Mouse (Mus musculus) embryonic facial prominence, embryonic 10.5 days (tissue): ENCODE data around the gene Fads3. TPM values are rescaled to one million over a fixed set of nuclear protein-coding genes. Genes with fewer than 3 reads are reported as not detected.

Experiments used
- DNase-seq: peaks from one replicate; pipeline ENCODE4 v3.0.0-alpha.2; 2017; ENCODE audit warnings: low spot score
- H3K27ac ChIP-seq: fragments of 300-500 bp; sonication (generic); replicated peaks from 2 replicates; pipeline ENCODE4 v1.5.1; 2016; ENCODE audit warnings: mild to moderate bottlenecking
- H3K27me3 ChIP-seq: fragments of 300-500 bp; sonication (generic); replicated peaks from 2 replicates; pipeline ENCODE4 v1.6.1; 2016; ENCODE audit warnings: low read depth, mild to moderate bottlenecking; ENCODE audit not compliant: poor library complexity, severe bottlenecking
- H3K36me3 ChIP-seq: fragments of 300-500 bp; sonication (generic); replicated peaks from 2 replicates; pipeline ENCODE4 v1.6.1; 2016; ENCODE audit warnings: mild to moderate bottlenecking, moderate library complexity
- H3K4me1 ChIP-seq: fragments of 300-500 bp; sonication (generic); 2 replicates; pipeline ENCODE4 v1.6.1; 2016
- H3K4me3 ChIP-seq: fragments of 300-500 bp; sonication (generic); 2 replicates; pipeline ENCODE4 v1.5.1; 2016; ENCODE audit warnings: mild to moderate bottlenecking, moderate library complexity
- H3K9me3 ChIP-seq: fragments of 300-500 bp; sonication (generic); 2 replicates; pipeline ENCODE4 v1.6.1; 2016; ENCODE audit warnings: mild to moderate bottlenecking
- WGBS: fragments of 180-500 bp; shearing (Covaris S2); methylation state at CpG from one replicate; pipeline ENCODE4 v1.1.7; 2016; 5-methylcytosine and 5-hydroxymethylcytosine counted together
- polyA plus RNA-seq: library from polyadenylated mRNA; unstranded; fragments of >200 nt; fragmentation: Nextera tagmentation; extraction: Ambion mirVana; gene quantifications from 2 replicates; pipeline ENCODE4 v1.2.1, GENCODE M21; 2016

Fads3 gene
- polyA plus RNA-seq, 1 experiment from 2014 or later: 4.3 TPM

- Histone ChIP-seq H3K27me3 (no peaks in the 10 kb centered on the region), H3K4me3 (no peak overlapping the region), H3K9me3 (no peaks in the 10 kb centered on the region), H3K4me1 (no peaks in the 10 kb centered on the region), H3K36me3 (peaks cover 100% of the 10 kb centered on the region), H3K27ac (no peak overlapping the region)
- WGBS: 94% methylated on average over 3 of the region's 3 CpGs
- no peak for DNase-seq
These were observed 25.1 kb downstream of the Fads3 start for GRCm38 (mm10) chr19:10066502-10066901.

GRCm38 (mm10) chr19:10067701-10068100, 26.3 kb downstream of the Fads3 start:
- DNase-seq: no peak
- H3K27me3 ChIP-seq: no peaks in the 10 kb centered on the region
- WGBS: 91% methylated on average over 7 of the region's 7 CpGs
- no peaks in the 10 kb centered on the region for H3K4me1 ChIP-seq
- no peak overlapping the region for H3K4me3 ChIP-seq
- peaks cover 100% of the 10 kb centered on the region for H3K36me3 ChIP-seq
- no peak overlapping the region for H3K27ac ChIP-seq
- H3K9me3 ChIP-seq: no peaks in the 10 kb centered on the region

- Histone ChIP-seq H3K9me3 (peaks cover 1% of the 10 kb centered on the region; the same call in 1 of the 2 replicates), H3K4me1 (no peaks in the 10 kb centered on the region), H3K4me3 (no peak overlapping the region), H3K27me3 (no peaks in the 10 kb centered on the region), H3K36me3 (peaks cover 100% of the 10 kb centered on the region), H3K27ac (no peak overlapping the region)
- DNase-seq: no peak
- WGBS: 94% methylated on average over 8 of the region's 8 CpGs
These were observed 29.0 kb downstream of the Fads3 start for GRCm38 (mm10) chr19:10070186-10070980.

GRCm38 (mm10) chr19:10071166-10071565, 29.8 kb downstream of the Fads3 start:
- no peaks in the 10 kb centered on the region for H3K4me1 ChIP-seq
- 90% methylated on average over 5 of the region's 5 CpGs for WGBS
- no peaks in the 10 kb centered on the region for H3K27me3 ChIP-seq
- no peak overlapping the region for H3K4me3 ChIP-seq
- H3K27ac ChIP-seq: no peak overlapping the region
- peaks cover 100% of the 10 kb centered on the region for H3K36me3 ChIP-seq
- no peak for DNase-seq
- peaks cover 4% of the 10 kb centered on the region; the same call in 1 of the 2 replicates for H3K9me3 ChIP-seq

- peaks cover 4% of the 10 kb centered on the region; the same call in 1 of the 2 replicates for H3K9me3 ChIP-seq
- no peaks in the 10 kb centered on the region for H3K27me3 ChIP-seq
- H3K36me3 ChIP-seq: peaks cover 100% of the 10 kb centered on the region
- H3K4me1 ChIP-seq: no peaks in the 10 kb centered on the region
- no peak for DNase-seq
- H3K27ac ChIP-seq: no peak overlapping the region
- no peak overlapping the region for H3K4me3 ChIP-seq
- WGBS: 86% methylated on average over 4 of the region's 4 CpGs
These were observed 30.5 kb downstream of the Fads3 start for GRCm38 (mm10) chr19:10071892-10072291.

GRCm38 (mm10) chr19:10073145-10073544, 31.8 kb downstream of the Fads3 start:
- 94% methylated on average over 5 of the region's 5 CpGs for WGBS
- no peaks in the 10 kb centered on the region for H3K4me1 ChIP-seq
- DNase-seq: no peak

GRCm38 (mm10) chr19:10078392-10078791, 37.0 kb downstream of the Fads3 start:
- H3K4me1 ChIP-seq: no peaks in the 10 kb centered on the region
- H3K36me3 ChIP-seq: peaks cover 100% of the 10 kb centered on the region
- DNase-seq: no peak
- peaks cover 4% of the 10 kb centered on the region; the same call in 1 of the 2 replicates for H3K9me3 ChIP-seq
- 76% methylated on average over 6 of the region's 6 CpGs for WGBS
- H3K27me3 ChIP-seq: no peaks in the 10 kb centered on the region
- 0 out of 2 replicates have a peak overlapping the region, but pooled peaks have one; percentile 3 for H3K27ac ChIP-seq
- H3K4me3 ChIP-seq: no peak overlapping the region

More at GRCm38 (mm10) chr19:10073145-10073544, 31.8 kb downstream of the Fads3 start:
- H3K9me3 ChIP-seq: peaks cover 4% of the 10 kb centered on the region; the same call in 1 of the 2 replicates
- H3K4me3 ChIP-seq: no peak overlapping the region
- peaks cover 100% of the 10 kb centered on the region for H3K36me3 ChIP-seq
- H3K27me3 ChIP-seq: no peaks in the 10 kb centered on the region
- no peak overlapping the region for H3K27ac ChIP-seq

- Histone ChIP-seq H3K4me1 (no peaks in the 10 kb centered on the region), H3K4me3 (no peak overlapping the region), H3K36me3 (peaks cover 100% of the 10 kb centered on the region), H3K9me3 (peaks cover 3% of the 10 kb centered on the region; the same call in 1 of the 2 replicates), H3K27ac (no peak overlapping the region), H3K27me3 (no peaks in the 10 kb centered on the region)
- DNase-seq: no peak
- WGBS: 93% methylated on average over 7 of the region's 7 CpGs
These were observed 39.0 kb downstream of the Fads3 start for GRCm38 (mm10) chr19:10080384-10080783.

GRCm38 (mm10) chr19:10082105-10082504, 40.7 kb downstream of the Fads3 start:
- Histone ChIP-seq H3K27me3 (no peaks in the 10 kb centered on the region), H3K36me3 (peaks cover 100% of the 10 kb centered on the region), H3K4me3 (no peak overlapping the region), H3K9me3 (no peaks in the 10 kb centered on the region), H3K4me1 (no peaks in the 10 kb centered on the region), H3K27ac (no peak overlapping the region)
- WGBS: 86% methylated on average over 3 of the region's 3 CpGs
- DNase-seq: no peak

- 77% methylated on average over 9 of the region's 9 CpGs for WGBS
- no peaks in the 10 kb centered on the region for H3K9me3 ChIP-seq
- H3K27me3 ChIP-seq: no peaks in the 10 kb centered on the region
- peaks cover 100% of the 10 kb centered on the region for H3K36me3 ChIP-seq
- H3K27ac ChIP-seq: no peak overlapping the region
- no peak for DNase-seq
- H3K4me1 ChIP-seq: no peaks in the 10 kb centered on the region
- H3K4me3 ChIP-seq: no peak overlapping the region
These were observed 44.1 kb downstream of the Fads3 start for GRCm38 (mm10) chr19:10085454-10085853.

- no peak for DNase-seq
- H3K36me3 ChIP-seq: peaks cover 100% of the 10 kb centered on the region
- 81% methylated on average over 4 of the region's 4 CpGs for WGBS
- H3K4me1 ChIP-seq: no peaks in the 10 kb centered on the region
- H3K9me3 ChIP-seq: no peaks in the 10 kb centered on the region
- no peak overlapping the region for H3K27ac ChIP-seq
- no peaks in the 10 kb centered on the region for H3K27me3 ChIP-seq
- no peak overlapping the region for H3K4me3 ChIP-seq
These were observed 45.6 kb downstream of the Fads3 start for GRCm38 (mm10) chr19:10086976-10087375.

- H3K36me3 ChIP-seq: peaks cover 100% of the 10 kb centered on the region
These were observed 52.5 kb downstream of the Fads3 start for GRCm38 (mm10) chr19:10093829-10094228.

GRCm38 (mm10) chr19:10094695-10095094, 53.3 kb downstream of the Fads3 start:
- no peak overlapping the region for H3K4me3 ChIP-seq
- no peaks in the 10 kb centered on the region for H3K27me3 ChIP-seq
- no peak overlapping the region for H3K27ac ChIP-seq
- H3K36me3 ChIP-seq: peaks cover 100% of the 10 kb centered on the region
- no peak for DNase-seq
- 85% methylated on average over 4 of the region's 4 CpGs for WGBS
- no peaks in the 10 kb centered on the region for H3K9me3 ChIP-seq
- peaks cover 35% of the 10 kb centered on the region for H3K4me1 ChIP-seq

More at GRCm38 (mm10) chr19:10093829-10094228, 52.5 kb downstream of the Fads3 start:
- H3K9me3 ChIP-seq: no peaks in the 10 kb centered on the region
- no peak overlapping the region for H3K4me3 ChIP-seq
- no peak overlapping the region for H3K27ac ChIP-seq
- WGBS: 92% methylated on average over 4 of the region's 4 CpGs
- H3K4me1 ChIP-seq: peaks cover 26% of the 10 kb centered on the region
- H3K27me3 ChIP-seq: no peaks in the 10 kb centered on the region
- DNase-seq: no peak
